Mouse (Mus musculus): ENCODE measurements around the gene Ndufs8. TPM values are rescaled to one million over a fixed set of nuclear protein-coding genes. Genes with fewer than 3 reads are reported as not detected.
A peak's percentile ranks its signal among the peaks of the same experiment; 100 is the strongest.

Ndufs8 gene
- polyA plus RNA-seq, 1 experiment: 58.3 TPM

DNA sequence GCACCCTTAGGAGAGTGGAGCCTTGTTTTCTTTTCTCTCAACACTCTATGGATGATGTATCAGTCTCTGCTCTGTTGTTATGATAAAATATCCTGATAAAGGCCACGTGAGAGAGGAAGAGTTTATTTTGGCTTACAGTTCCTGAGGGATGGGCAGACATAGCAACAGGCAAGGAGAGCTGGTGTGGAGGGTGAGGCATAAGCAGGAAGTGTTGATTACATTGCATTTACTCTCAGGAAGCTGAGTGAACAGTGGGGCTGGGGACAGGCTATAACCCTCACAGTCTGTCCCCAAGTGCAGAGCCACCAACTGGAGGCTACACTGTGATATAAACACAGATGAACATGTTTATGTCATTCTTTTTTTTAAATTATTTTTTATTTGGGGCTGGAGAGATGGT is 39.5 kb upstream of the Ndufs8 start:
- Histone ChIP-seq H3K4me1 (ENCODE audit: control insufficient read depth, insufficient read depth, low read length) (peaks cover 5% of the 10 kb centered on the region; the same call in 1 of the 2 replicates), H3K27ac (ENCODE audit: control insufficient read depth, insufficient read depth, low read depth, low read length, poor library complexity) (no peak overlapping the region), H3K4me3 (replicated peaks; ENCODE audit: control insufficient read depth, low read depth, low read length) (no peak overlapping the region)
- TF ChIP-seq POLR2A (IDR thresholded peaks at IDR 0.05; ENCODE audit: borderline replicate concordance, control insufficient read depth, low read depth, low read length) (no peak), CTCF (IDR thresholded peaks at IDR 0.05; ENCODE audit: control insufficient read depth, insufficient read depth, low read length) (no peak)
- 37% methylated on average over 1 of the region's 1 CpGs for WGBS

DNA sequence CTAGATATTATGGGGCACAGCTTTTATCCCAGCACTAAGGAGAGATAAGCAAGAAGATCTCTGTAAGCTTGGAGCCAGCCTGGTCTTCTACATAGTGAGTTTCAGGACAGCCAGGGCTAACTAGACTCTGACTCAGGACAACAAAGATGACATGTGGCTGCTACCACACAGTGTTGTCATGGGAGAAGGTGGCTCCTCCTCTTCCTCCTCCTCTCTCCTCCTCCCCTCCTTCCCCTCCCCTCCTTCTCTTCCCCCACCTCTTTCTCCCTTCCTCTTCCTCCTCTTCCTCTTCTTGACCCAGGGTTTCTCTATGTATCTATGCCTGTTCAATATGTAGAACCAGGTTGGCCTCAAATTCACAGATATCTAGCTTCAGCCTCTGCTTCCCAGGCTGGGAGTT is 38.9 kb upstream of the Ndufs8 start:
- Histone ChIP-seq H3K27ac (ENCODE audit: control insufficient read depth, insufficient read depth, low read depth, low read length, poor library complexity) (no peak overlapping the region), H3K4me3 (replicated peaks; ENCODE audit: control insufficient read depth, low read depth, low read length) (no peak overlapping the region), H3K4me1 (ENCODE audit: control insufficient read depth, insufficient read depth, low read length) (peaks cover 5% of the 10 kb centered on the region; the same call in 1 of the 2 replicates)
- TF ChIP-seq CTCF (IDR thresholded peaks at IDR 0.05; ENCODE audit: control insufficient read depth, insufficient read depth, low read length): no peak

DNA sequence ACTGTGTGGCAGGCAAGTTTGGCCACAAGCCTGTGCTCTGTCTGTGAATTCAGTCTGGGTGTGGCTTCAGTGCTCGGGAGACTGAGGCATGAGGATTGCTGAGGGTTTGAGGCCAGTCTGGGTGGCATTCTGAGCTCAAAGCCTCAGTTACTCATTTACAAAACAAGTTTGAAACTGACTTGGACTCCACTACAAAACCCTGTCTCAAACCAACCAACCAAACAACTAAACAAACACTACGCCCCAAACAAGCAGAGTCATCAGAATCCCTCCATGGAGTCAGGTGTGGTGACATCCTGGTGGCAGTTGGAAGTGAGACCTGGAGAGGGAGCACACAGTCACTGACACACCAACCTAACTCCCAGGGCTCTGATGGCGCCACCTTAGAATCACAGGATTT is 37.8 kb upstream of the Ndufs8 start:
- no peak overlapping the region for H3K4me3 ChIP-seq (replicated peaks; ENCODE audit: control insufficient read depth, low read depth, low read length)
- 77% methylated on average over 3 of the region's 3 CpGs for WGBS
- H3K4me1 ChIP-seq (ENCODE audit: control insufficient read depth, insufficient read depth, low read length): peaks cover 7% of the 10 kb centered on the region; the same call in 1 of the 2 replicates
- TF ChIP-seq POLR2A (IDR thresholded peaks at IDR 0.05; ENCODE audit: borderline replicate concordance, control insufficient read depth, low read depth, low read length) (no peak), CTCF (IDR thresholded peaks at IDR 0.05; ENCODE audit: control insufficient read depth, insufficient read depth, low read length) (no peak)
- no peak overlapping the region for H3K27ac ChIP-seq (ENCODE audit: control insufficient read depth, insufficient read depth, low read depth, low read length, poor library complexity)

DNA sequence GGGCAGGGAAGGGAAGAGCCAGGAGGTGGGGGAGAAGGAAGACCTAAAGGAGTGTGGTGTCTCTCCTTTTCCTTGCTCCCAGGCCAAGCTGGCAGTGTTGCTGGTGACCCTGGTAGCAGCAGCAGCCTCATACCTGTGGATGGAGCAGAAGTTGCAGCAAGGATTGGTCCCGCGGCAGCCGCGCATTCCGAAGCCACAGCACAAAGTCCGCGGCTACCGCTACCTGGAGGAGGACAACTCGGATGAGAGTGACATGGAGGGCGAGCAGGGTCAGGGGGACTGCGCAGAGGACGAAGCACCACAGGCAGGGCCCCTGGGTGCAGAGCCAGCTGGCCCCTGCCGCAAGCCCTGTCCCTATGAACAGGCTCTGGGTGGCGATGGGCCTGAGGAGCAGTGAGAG is 36.0 kb upstream of the Ndufs8 start:
- Histone ChIP-seq H3K27ac (ENCODE audit: control insufficient read depth, insufficient read depth, low read depth, low read length, poor library complexity) (no peak overlapping the region), H3K4me3 (replicated peaks; ENCODE audit: control insufficient read depth, low read depth, low read length) (no peak overlapping the region), H3K4me1 (ENCODE audit: control insufficient read depth, insufficient read depth, low read length) (peaks cover 5% of the 10 kb centered on the region; the same call in 1 of the 2 replicates)
- WGBS: 94% methylated on average over 14 of the region's 14 CpGs
- TF ChIP-seq CTCF (IDR thresholded peaks at IDR 0.05; ENCODE audit: control insufficient read depth, insufficient read depth, low read length) (no peak), POLR2A (IDR thresholded peaks at IDR 0.05; ENCODE audit: borderline replicate concordance, control insufficient read depth, low read depth, low read length) (no peak)

DNA sequence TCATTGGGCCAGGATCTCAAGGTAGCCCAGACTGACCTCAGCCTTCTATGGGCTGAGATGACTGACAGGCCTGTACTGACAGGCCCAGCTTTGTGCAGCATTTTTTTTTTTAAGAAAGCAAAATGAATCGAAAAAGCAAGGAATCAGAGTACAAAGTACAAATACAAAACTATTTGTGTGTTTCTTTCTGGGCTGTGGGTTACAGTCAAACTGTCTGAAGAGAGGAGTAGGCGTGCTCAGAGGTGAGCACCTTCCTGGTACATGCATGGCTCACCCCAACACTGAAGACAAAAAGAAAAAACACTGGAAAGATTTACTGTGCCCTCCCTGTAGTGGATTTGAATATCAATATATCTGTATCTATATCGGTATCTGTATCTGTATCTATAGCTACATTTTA is 35.2 kb upstream of the Ndufs8 start:
- Histone ChIP-seq H3K4me3 (replicated peaks; ENCODE audit: control insufficient read depth, low read depth, low read length) (no peak overlapping the region), H3K27ac (ENCODE audit: control insufficient read depth, insufficient read depth, low read depth, low read length, poor library complexity) (no peak overlapping the region), H3K4me1 (ENCODE audit: control insufficient read depth, insufficient read depth, low read length) (peaks cover 5% of the 10 kb centered on the region; the same call in 1 of the 2 replicates)
- WGBS: 78% methylated on average over 3 of the region's 3 CpGs
- TF ChIP-seq CTCF (IDR thresholded peaks at IDR 0.05; ENCODE audit: control insufficient read depth, insufficient read depth, low read length): no peak
- TF ChIP-seq POLR2A (IDR thresholded peaks at IDR 0.05; ENCODE audit: borderline replicate concordance, control insufficient read depth, low read depth, low read length): no peak

DNA sequence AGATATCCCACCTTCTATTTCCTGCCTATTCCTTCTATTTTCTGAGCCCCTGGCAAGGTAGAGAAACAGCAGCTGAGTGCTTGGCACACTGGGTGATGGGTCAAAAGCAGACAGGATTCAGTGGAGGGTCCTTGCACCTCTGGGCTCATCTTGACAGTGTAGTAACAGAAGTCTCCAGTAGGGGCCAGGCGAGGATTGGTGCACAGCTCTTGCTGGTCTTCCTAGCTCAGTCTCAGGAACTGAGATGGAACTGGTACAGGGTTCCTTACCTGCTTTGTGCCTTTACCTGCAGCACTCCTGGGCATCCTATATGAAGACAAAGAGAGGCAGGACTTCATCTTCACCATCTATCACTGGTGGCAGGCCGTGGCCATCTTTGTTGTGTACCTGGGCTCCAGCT is 34.1 kb upstream of the Ndufs8 start:
- WGBS: 40% methylated on average over 2 of the region's 2 CpGs
- Histone ChIP-seq H3K4me1 (ENCODE audit: control insufficient read depth, insufficient read depth, low read length) (peaks cover 2% of the 10 kb centered on the region; the same call in 1 of the 2 replicates), H3K27ac (ENCODE audit: control insufficient read depth, insufficient read depth, low read depth, low read length, poor library complexity) (no peak overlapping the region), H3K4me3 (replicated peaks; ENCODE audit: control insufficient read depth, low read depth, low read length) (no peak overlapping the region)
- TF ChIP-seq CTCF (IDR thresholded peaks at IDR 0.05; ENCODE audit: control insufficient read depth, insufficient read depth, low read length) (peak; percentile 81), POLR2A (IDR thresholded peaks at IDR 0.05; ENCODE audit: borderline replicate concordance, control insufficient read depth, low read depth, low read length) (no peak)

DNA sequence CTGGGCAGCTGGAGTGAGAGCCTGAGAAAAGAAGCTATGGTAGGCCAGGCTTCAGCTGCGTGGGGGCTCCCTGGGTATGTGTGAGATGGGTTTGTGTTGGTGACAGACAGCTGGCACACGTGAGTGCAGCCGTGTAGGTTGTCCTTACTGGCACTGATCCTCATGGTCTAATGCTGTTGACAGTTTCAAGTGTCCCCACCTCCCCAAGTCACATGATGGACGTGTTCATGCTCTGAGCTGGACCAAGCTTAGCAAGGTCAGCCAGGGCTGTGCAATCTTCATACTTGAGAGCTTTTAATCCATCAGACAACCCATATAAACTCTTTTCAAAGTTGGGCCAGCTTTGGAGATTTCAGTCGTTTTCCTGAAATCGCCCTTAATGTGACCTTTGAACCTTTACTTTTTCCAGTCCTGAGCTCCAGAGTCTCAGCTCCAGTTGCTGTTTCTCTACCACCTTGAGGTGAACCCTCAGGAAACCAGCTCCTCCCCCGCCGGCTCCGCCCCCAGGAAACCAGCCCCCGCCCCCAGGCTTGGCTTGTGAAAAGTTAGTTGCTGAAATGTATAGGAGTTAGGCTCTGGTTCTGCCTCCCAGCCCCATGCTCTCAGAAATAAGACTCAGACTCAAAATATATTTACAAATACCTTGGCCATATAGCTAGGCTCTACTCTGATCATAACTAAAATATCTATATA is 33.4 kb upstream of the Ndufs8 start:
- no peak overlapping the region for H3K27ac ChIP-seq (ENCODE audit: control insufficient read depth, insufficient read depth, low read depth, low read length, poor library complexity)
- TF ChIP-seq CTCF (IDR thresholded peaks at IDR 0.05; ENCODE audit: control insufficient read depth, insufficient read depth, low read length) (no peak), POLR2A (IDR thresholded peaks at IDR 0.05; ENCODE audit: borderline replicate concordance, control insufficient read depth, low read depth, low read length) (no peak)
- H3K4me3 ChIP-seq (replicated peaks; ENCODE audit: control insufficient read depth, low read depth, low read length): no peak overlapping the region
- H3K4me1 ChIP-seq (ENCODE audit: control insufficient read depth, insufficient read depth, low read length): peaks cover 2% of the 10 kb centered on the region; the same call in 1 of the 2 replicates
- 25% methylated on average over 10 of the region's 10 CpGs for WGBS

DNA sequence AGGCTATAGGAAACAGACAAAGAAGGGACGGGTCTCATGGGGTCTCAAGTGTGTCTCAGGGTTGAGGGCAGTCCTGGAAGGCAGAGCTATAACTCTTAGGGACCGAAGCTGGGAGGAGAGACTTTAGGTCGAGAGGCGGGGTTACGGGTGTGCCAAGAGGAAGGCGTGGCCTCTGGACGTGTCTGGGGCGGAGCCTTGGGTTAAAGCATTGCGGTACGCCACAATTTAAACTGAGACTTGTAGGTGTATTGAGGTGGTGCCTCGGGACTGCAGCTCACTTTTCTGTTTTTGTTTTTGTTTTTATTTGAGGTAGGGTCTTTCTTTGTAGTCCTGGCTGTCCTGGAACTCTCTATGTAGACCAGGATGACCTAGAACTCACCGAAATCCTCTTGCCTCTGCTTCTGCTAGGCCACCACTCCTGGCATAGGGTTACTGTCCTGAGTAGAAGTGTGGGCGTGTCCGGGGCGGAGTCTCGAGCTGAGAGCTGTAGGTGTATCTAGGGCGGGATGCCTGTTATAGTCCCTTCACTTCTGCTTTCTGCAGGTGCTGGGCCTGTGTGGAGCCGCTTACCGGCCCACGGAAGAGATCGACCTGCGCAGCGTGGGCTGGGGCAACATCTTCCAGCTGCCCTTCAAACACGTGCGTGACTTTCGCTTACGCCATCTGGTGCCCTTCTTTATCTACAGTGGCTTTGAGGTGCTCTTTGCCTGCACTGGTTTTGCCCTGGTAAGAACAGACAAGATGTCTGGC is 30.6 kb upstream of the Ndufs8 start:
- H3K4me1 ChIP-seq (ENCODE audit: control insufficient read depth, insufficient read depth, low read length): peaks cover 2% of the 10 kb centered on the region; the same call in 1 of the 2 replicates
- H3K4me3 ChIP-seq (replicated peaks; ENCODE audit: control insufficient read depth, low read depth, low read length): peak overlapping the region; percentile 1
- no peak overlapping the region for H3K27ac ChIP-seq (ENCODE audit: control insufficient read depth, insufficient read depth, low read depth, low read length, poor library complexity)
- WGBS: 27% methylated on average over 27 of the region's 27 CpGs
- no peak for TF ChIP-seq CTCF (IDR thresholded peaks at IDR 0.05; ENCODE audit: control insufficient read depth, insufficient read depth, low read length)
- TF ChIP-seq POLR2A (IDR thresholded peaks at IDR 0.05; ENCODE audit: borderline replicate concordance, control insufficient read depth, low read depth, low read length): no peak
